Mouse (Mus musculus): Measurements from ENCODE around the gene Slc24a4. TPM values are rescaled to one million over a fixed set of nuclear protein-coding genes. Genes with fewer than 3 reads are reported as not detected.
A peak's percentile ranks its signal among the peaks of the same experiment; 100 is the strongest.

The Slc24a4 gene
- polyA plus RNA-seq, 1 experiment from 2014 or later, result 0.88 TPM

GRCm38 (mm10) chr12:102305069-102305836 is 176.7 kb downstream of the Slc24a4 start:
- Histone ChIP-seq H3K9ac (replicated peaks) (no peak overlapping the region), H3K9me3 (no peaks in the 10 kb centered on the region), H3K27ac (replicated peaks) (no peak overlapping the region), H3K4me3 (no peak overlapping the region), H3K4me2 (replicated peaks) (no peak overlapping the region), H3K36me3 (no peaks in the 10 kb centered on the region), H3K4me1 (no peaks in the 10 kb centered on the region), H3K27me3 (no peaks in the 10 kb centered on the region)
- no peak for ATAC-seq (ENCODE audit: low FRiP score, low read depth)
- 66% methylated on average over 10 of the region's 10 CpGs for WGBS

GRCm38 (mm10) chr12:102308001-102308456 is 179.5 kb downstream of the Slc24a4 start:
- ATAC-seq (ENCODE audit: low FRiP score, low read depth), result peak; percentile 12; the same call in 1 of the 2 replicates
- H3K9ac ChIP-seq (replicated peaks), result no peak overlapping the region
- no peak overlapping the region for H3K4me2 ChIP-seq (replicated peaks)
- no peak overlapping the region for H3K4me3 ChIP-seq
- no peaks in the 10 kb centered on the region for H3K36me3 ChIP-seq
- H3K9me3 ChIP-seq, result no peaks in the 10 kb centered on the region
- H3K27ac ChIP-seq (replicated peaks), result 0 out of 2 replicates have a peak overlapping the region, but pooled peaks have one; percentile 10
- no peaks in the 10 kb centered on the region for H3K27me3 ChIP-seq
- H3K4me1 ChIP-seq, result no peaks in the 10 kb centered on the region
- WGBS, result 78% methylated on average over 6 of the region's 6 CpGs

- ATAC-seq (ENCODE audit: low FRiP score, low read depth), result no peak
- no peak overlapping the region for H3K27ac ChIP-seq (replicated peaks)
Measured at GRCm38 (mm10) chr12:102308457-102309011, 180.0 kb downstream of the Slc24a4 start.

GRCm38 (mm10) chr12:102309099-102309799 is 180.7 kb downstream of the Slc24a4 start:
- WGBS, result 91% methylated on average over 11 of the region's 11 CpGs
- Histone ChIP-seq H3K4me1 (no peaks in the 10 kb centered on the region), H3K9ac (replicated peaks) (no peak overlapping the region), H3K27me3 (no peaks in the 10 kb centered on the region), H3K27ac (replicated peaks) (no peak overlapping the region), H3K4me2 (replicated peaks) (no peak overlapping the region), H3K4me3 (no peak overlapping the region), H3K9me3 (no peaks in the 10 kb centered on the region), H3K36me3 (no peaks in the 10 kb centered on the region)
- no peak for ATAC-seq (ENCODE audit: low FRiP score, low read depth)

More at GRCm38 (mm10) chr12:102308457-102309011, 180.0 kb downstream of the Slc24a4 start:
- no peak overlapping the region for H3K4me2 ChIP-seq (replicated peaks)
- 77% methylated on average over 16 of the region's 16 CpGs for WGBS
- no peaks in the 10 kb centered on the region for H3K36me3 ChIP-seq
- no peak overlapping the region for H3K4me3 ChIP-seq
- H3K9ac ChIP-seq (replicated peaks), result no peak overlapping the region
- H3K4me1 ChIP-seq, result no peaks in the 10 kb centered on the region
- H3K27me3 ChIP-seq, result no peaks in the 10 kb centered on the region
- no peaks in the 10 kb centered on the region for H3K9me3 ChIP-seq

GRCm38 (mm10) chr12:102309800-102310195 is 181.3 kb downstream of the Slc24a4 start:
- H3K36me3 ChIP-seq, result no peaks in the 10 kb centered on the region
- WGBS, result 89% methylated on average over 8 of the region's 8 CpGs
- no peak overlapping the region for H3K4me3 ChIP-seq
- no peaks in the 10 kb centered on the region for H3K27me3 ChIP-seq
- ATAC-seq (ENCODE audit: low FRiP score, low read depth), result no peak
- H3K4me1 ChIP-seq, result no peaks in the 10 kb centered on the region
- no peaks in the 10 kb centered on the region for H3K9me3 ChIP-seq
- H3K4me2 ChIP-seq (replicated peaks), result no peak overlapping the region
- no peak overlapping the region for H3K9ac ChIP-seq (replicated peaks)
- H3K27ac ChIP-seq (replicated peaks), result no peak overlapping the region

- Histone ChIP-seq H3K9me3 (no peaks in the 10 kb centered on the region), H3K4me3 (no peak overlapping the region), H3K4me1 (no peaks in the 10 kb centered on the region), H3K27ac (replicated peaks) (no peak overlapping the region), H3K36me3 (no peaks in the 10 kb centered on the region), H3K9ac (replicated peaks) (no peak overlapping the region), H3K27me3 (no peaks in the 10 kb centered on the region), H3K4me2 (replicated peaks) (no peak overlapping the region)
- 92% methylated on average over 3 of the region's 3 CpGs for WGBS
- ATAC-seq (ENCODE audit: low FRiP score, low read depth), result no peak
Measured at GRCm38 (mm10) chr12:102310261-102310660, 181.7 kb downstream of the Slc24a4 start.

- Histone ChIP-seq H3K27me3 (no peaks in the 10 kb centered on the region), H3K4me2 (replicated peaks) (no peak overlapping the region), H3K36me3 (no peaks in the 10 kb centered on the region), H3K27ac (replicated peaks) (no peak overlapping the region), H3K9ac (replicated peaks) (no peak overlapping the region), H3K4me3 (no peak overlapping the region), H3K9me3 (no peaks in the 10 kb centered on the region), H3K4me1 (no peaks in the 10 kb centered on the region)
- 93% methylated on average over 5 of the region's 5 CpGs for WGBS
- no peak for ATAC-seq (ENCODE audit: low FRiP score, low read depth)
Measured at GRCm38 (mm10) chr12:102311454-102311853, 182.9 kb downstream of the Slc24a4 start.

Other genes starting within 250 kb of the Slc24a4 start
- gene Trip11, start 215.5 kb upstream of the Slc24a4 start, polyA plus RNA-seq (2016; fragmentation: Nextera tagmentation; extraction: Ambion mirVana), result 22.5 and 26.6 TPM in 2 replicates
- gene Atxn3, start 170.5 kb upstream of the Slc24a4 start, polyA plus RNA-seq (2016; fragmentation: Nextera tagmentation; extraction: Ambion mirVana), result 19.9 and 22.3 TPM in 2 replicates
- gene Cpsf2, start 152.7 kb upstream of the Slc24a4 start, polyA plus RNA-seq (2016; fragmentation: Nextera tagmentation; extraction: Ambion mirVana), result 38.1 and 39.1 TPM in 2 replicates
- gene Rin3, start 154.3 kb downstream of the Slc24a4 start, polyA plus RNA-seq (2016; fragmentation: Nextera tagmentation; extraction: Ambion mirVana), result 4.2 and 5.1 TPM in 2 replicates

Measured in midbrain, embryonic 12.5 days (tissue).